Mouse (Mus musculus): ENCODE data around the gene Zfp831.

Gene Zfp831

DNA sequence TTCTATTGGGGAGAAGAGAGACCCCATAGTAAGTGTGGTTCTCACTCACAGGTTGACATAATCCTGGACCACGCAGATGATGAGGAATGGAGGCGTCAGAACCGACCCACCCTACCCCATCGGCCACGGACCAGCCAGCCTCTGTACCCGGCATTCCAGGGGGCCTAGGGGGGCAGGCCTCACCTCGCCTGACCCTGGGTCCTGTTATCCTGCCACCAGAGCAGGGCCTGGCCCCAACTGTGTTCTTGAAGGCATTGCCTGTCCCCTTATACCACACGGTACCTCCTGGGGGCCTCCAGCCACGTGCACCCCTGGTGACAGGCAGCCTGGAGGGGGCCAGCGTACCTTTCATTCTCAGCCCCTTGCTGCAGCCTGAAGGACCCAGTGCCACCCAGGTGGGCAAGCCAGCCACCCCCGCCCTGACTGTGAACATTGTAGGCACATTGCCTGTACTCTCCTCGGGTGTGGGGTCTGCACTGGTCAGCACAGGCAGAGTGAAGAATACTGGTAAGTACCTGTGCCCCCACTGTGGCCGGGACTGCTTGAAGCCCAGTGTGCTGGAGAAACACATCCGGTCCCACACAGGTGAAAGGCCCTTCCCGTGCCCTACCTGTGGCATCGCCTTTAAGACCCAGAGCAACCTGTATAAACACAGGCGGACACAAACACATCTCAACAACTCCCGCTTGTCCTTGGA, at the start of gene Zfp831:
TSS of gene Zfp831 (plus strand) at position 87 of the 697 bp plus-strand sequence.
- no peak for DNase-seq

- no peak for DNase-seq
Observed at GRCm38 (mm10) chr2:174594965-174595364, 48.4 kb upstream of the Zfp831 start.

DNA sequence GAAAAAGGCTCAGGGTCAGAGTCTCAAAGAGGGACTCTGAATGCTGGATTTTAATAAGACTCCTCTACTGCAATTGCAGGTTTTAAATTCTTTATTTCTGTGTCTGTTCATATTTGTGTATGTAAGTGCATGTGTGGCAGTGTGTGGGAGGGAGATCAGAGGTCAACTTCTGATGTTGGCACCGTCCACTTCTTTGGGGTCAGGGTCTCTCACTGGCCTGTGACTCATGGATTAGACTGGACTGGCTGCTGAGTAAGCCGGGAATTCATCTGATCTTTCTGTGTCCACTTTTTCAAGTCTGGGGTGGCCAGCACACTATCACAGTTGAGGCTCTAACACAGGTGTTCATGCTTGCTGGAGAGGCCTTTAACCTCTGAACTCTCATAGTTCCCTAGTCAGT, 47.7 kb upstream of the Zfp831 start:
- no peak for DNase-seq

DNA sequence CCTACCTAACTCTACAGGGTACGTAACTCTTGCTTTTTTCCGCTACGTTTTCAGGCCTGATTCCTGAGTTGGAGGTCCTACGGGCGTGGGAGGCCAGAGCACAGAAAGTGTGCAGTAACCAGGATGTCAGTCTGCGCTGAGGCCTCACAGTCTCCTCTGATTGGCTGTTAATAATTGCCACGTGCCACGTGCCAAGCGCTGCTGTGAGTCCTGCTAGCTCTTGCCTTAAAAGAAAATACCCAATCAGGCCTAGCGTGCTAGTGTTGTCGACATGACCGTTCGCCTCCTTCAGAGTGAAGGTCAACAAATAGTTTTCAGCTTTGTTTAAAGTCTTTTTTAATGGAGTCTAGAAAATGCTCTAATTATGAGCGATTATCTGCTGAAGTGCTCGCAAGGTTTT, 46.9 kb upstream of the Zfp831 start:
- DNase-seq, result no peak

GRCm38 (mm10) chr2:174598451-174598850, 44.9 kb upstream of the Zfp831 start:
- DNase-seq, result no peak

- DNase-seq, result no peak
Observed at GRCm38 (mm10) chr2:174599071-174599635, 44.2 kb upstream of the Zfp831 start.

- DNase-seq, result no peak
Observed at GRCm38 (mm10) chr2:174599853-174600271, 43.5 kb upstream of the Zfp831 start.

DNA sequence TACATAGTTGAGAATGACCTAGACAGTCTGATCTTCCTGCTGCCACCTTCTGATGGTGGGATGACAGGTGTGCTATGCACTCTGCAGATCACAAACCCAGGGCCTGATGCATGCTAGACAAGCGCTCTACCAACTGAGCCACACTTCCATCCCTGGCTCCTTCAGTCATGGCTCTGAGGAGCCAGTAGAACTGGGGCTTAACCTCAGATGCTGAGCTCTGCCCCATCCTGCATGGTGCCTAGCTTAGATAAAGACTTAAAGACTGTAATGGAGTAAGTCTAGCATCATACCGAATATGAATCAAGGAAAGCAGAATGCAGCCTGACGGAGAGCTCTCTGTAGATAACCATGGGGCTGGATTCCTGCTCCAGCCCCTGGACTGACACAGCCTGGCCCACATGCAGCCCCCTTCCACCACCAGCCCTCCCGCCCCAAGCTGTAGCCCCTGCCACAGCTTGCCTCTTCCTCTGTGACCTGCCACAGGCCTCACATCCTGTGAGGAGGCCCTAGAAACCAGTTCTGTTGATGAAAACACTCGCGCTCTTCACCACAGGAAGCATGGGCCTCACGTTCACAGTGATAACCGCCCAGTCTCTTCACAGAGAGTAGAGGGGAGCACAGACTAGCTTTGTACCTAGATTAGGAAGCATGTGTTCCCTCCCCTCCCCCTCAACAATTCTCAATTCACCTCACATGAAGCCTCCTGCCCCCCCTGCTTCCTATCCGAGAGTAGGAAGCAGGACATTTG, 41.2 kb upstream of the Zfp831 start:
- no peak for DNase-seq

GRCm38 (mm10) chr2:174603321-174603720, 40.0 kb upstream of the Zfp831 start:
- DNase-seq, result no peak

DNA sequence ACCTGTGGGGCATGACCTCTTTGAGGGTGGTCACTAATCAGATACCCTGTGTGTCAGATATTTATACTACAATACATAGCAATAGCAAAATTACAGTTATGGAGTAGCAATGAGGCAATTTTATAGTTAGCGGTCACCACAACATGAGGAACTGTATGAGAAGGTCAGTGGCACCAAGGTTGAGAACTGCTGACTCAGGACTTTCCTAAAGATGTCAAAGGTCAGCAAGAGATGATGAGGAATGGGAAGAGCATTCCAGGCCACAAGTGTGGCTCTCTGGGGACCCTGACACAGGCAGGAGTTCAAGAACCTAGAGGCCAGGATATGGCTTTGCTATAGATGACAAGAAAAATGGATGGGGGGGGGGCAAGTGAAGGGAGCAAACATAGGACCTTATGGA, 38.3 kb upstream of the Zfp831 start:
- no peak for DNase-seq

DNA sequence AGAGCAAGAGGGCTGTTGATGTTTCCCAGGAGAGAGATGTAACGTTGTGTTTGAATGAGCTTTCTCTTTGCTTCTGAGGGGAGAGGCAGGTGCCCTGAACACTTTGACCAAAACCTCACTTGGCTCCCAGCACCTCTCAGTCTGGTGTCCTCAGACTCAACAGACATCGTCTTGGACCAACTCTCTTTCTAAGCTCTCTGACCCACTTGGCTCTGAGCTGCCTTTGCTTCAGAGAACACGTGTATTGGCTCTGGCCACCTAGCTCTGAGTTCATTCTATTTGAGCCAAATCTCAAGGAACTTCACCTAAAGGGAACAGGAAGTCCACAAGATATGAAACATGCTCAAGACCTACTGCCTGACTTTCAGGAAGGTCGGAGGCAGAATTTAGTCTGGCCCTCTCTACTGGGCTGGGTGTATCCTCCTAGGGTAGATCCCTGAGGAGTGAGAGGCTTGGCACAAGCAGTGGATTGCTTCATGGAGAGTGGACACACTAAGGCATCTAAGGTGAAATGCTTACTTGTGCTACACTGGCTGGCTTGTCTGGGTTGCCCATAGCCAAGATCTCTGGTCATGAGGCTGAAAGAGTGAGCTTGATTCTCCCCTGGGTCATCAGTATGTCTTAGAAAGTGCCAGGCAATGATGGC, 37.8 kb upstream of the Zfp831 start:
- DNase-seq, result no peak

- no peak for DNase-seq
Observed at GRCm38 (mm10) chr2:174606376-174606775, 37.0 kb upstream of the Zfp831 start.

- DNase-seq, result no peak
Observed at GRCm38 (mm10) chr2:174609892-174610291, 33.4 kb upstream of the Zfp831 start.

DNA sequence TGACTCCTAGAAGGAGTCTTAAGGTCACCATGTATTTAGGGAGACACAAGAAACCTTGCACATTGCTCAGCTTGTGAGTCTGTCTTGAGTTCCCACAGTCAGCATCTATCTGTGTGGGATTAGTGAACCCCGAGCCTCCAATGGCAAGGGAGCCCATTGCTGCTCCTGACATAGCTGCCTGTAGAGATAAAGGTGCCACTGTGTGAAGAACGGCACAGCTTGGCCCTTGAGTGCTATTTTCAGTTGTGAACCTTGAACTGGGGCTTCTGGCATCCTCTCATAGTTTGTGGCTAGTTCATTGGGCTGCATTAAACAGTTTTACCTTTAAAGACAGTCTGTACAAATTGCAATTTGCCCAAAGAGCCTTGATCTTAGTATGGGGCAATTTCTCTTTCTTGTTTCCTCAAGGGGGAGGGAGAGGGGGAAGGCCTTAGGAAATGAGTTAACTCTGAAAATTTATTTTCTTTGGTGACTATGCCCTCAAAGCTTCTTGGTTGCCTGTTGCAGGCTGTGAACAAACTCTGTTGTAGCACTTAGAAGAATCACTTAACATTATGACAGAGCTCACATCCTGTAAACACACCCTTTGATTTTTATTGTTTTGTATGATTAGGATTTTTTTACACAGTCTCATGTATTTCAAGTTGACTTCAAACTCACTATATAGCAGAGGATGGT, 30.8 kb upstream of the Zfp831 start:
- no peak for DNase-seq

DNA sequence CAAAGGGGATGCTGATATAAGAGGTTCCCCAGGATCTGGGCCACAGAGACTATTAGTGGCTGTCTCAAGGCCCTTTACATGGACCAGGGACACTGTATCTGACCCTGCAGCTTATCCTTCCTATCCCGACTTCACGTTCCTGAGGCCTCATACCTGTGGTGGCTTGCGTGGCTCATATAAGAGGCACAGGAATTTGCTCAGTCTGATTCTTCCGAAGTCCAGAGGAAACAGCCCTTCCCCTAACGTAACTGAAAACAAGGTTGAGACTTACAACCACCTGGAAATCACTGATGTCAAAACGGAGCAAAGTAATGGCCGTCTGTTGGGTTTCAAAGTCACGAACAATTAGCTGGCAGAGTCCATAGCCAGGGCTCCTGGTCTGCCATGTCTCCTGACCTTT, 30.1 kb upstream of the Zfp831 start:
- no peak for DNase-seq

DNA sequence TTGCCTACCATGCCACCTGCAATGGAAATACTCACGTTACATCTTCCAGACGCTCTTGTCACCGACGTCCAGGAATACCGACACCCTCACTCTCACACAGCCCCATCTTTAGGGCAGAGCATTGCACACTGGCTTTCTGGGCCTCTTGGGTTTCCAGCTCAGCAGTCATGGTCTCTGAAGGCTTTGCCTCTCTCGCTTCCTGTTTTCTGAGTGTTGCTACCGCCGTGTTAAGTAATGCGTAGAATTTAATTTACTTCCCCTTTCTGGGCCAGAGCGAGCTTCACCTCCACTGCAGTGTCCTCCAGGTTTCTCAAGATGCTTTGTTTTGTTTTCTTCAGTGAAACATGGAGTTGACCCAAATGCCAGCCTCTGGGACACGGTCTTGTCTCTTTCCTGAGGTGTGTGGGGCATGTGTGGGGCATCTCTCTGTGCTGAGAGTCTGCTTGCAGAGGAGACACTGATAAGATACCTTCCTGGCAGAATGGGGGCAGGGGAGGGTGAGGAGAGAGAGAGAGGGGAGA, 29.4 kb upstream of the Zfp831 start:
- DNase-seq, result no peak

DNA sequence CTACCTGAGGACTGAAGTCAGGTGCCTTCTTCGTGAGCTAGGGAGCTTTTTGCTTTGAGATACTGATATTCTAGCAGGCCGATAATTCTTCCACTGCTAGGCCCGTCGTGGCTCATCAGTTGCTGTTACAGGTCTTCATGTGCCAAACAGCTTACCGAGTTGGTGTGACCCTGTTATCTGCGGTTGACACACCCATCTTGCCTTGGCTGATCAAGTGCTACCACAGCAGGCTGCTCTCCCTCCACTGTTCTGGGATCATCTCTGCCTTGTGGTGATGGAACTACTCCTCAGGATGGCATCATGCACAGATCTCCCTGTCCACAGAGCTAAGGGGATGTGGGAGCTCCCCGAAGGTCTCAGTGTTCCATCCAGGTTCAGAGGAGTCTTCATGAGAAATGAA, 21.5 kb upstream of the Zfp831 start:
- no peak for DNase-seq

GRCm38 (mm10) chr2:174624430-174624829, 18.9 kb upstream of the Zfp831 start:
- no peak for DNase-seq

DNA sequence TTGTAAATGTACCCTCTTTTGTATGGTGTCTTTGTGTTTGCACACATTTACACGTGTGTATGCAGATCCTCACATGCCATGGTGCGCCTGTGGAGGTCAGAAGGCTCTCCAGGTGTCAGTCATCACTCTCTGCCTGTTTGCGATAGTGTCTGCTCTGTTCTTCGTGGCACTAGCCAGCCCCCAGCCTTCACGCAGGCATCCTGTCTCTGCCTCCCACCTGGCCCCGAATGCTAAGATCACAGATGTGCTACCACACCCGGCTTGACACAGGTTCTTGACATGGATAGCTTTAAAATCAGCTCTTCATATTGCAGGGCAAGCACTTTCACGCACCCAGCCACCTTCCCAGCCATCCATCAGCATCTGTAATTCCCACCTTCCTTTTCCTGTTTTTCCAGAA, 16.3 kb upstream of the Zfp831 start:
- DNase-seq, result no peak

DNA sequence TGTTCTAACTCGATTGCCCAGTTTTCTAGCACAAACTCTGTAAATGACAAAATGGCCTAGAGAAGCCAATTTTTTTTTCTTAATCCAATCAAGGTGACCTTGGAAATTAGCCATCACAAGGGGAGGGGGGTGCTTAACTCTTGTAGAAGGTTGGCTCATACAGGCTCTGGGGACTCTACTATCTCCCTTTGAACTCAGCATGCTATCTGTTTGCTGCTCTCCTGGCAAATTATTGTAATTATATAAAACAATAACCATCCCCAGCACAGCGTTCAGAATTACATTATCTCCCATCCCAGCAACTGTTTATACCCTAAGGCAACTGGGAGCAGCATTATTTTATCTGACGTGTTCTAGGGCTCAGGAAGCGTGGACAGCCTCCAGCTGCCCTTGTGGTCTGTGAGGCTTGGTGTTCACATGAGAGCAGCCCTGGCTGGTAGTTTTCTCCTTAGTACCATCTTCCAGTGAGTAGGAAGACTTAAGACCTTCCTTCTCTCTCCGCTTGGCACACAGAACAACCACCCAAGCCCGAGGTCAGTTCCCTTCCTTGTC, 14.0 kb upstream of the Zfp831 start:
- no peak for DNase-seq

DNA sequence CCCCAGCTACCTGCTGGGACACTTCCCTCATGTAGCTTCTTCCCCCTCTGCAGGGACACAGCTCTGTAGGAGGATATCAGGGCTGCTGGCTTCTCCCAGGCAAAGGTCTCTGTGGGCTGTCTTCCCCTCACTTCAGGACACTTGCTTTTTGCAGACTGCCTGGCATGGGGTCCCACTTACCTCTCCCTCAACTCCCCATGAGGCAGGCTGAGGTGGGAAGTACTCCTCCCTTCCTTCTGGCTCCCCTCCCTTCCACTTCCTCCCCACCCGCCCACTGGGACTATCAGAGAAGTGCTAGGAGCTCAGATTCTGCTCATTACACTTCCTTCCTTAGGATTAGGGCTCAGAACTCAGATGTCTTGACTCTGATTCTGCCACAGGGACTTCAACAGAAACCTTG, 6.6 kb upstream of the Zfp831 start:
- no peak for DNase-seq

DNA sequence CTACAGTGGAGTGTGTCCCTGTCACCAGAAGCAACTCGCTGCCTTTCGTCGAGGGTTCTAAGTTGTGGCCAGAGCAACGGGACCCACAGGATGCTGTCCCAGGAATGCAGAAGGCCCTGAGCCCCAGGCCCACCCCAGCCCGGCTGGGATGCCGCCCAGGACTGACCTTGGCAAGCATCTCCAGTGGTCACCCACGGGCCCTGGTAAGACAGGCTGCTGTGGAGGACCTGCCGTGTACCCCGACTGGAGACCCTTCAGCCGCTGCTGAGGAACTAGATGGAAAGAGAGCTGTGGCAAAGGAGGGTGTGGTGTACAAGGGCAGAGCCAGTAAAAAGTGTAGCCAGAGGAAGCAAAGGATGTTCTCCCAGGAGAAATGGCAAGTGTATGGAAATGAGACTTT, 1.6 kb downstream of the Zfp831 start:
- DNase-seq, result no peak

GRCm38 (mm10) chr2:174652864-174653263, 9.5 kb downstream of the Zfp831 start:
- DNase-seq, result no peak

All from cerebellum, adult 8-10 months (tissue).